Mouse (Mus musculus) MEL (cell line): ENCODE results near the gene Ramp2. TPM values are rescaled to one million over a fixed set of nuclear protein-coding genes. Genes with fewer than 3 reads are reported as not detected.

ENCODE experiments used
- DNase-seq: peaks from one replicate; pipeline ENCODE4 v3.0.0; 2011; ENCODE audit warnings: low read depth, low spot score
- H3K27ac ChIP-seq: 2 replicates; pipeline ENCODE4 v1.5.1; 2012; ENCODE audit warnings: low read depth, mild to moderate bottlenecking, control low read depth, low read length, moderate library complexity; ENCODE audit not compliant: control insufficient read depth
- H3K27me3 ChIP-seq, 2 experiments: fragments of 150-350 bp in 1 of 2; sonication (generic) in 1 of 2; 2 replicates each; pipeline ENCODE4 v1.6.1; 2012; ENCODE audit warnings: low read length in 2 of 2, mild to moderate bottlenecking in 2 of 2, improper control_type of control experiment in 1 of 2, moderate library complexity in 1 of 2; ENCODE audit not compliant: insufficient read depth in 2 of 2, control insufficient read depth in 1 of 2
- H3K36me3 ChIP-seq, 2 experiments: 2 replicates each; pipeline ENCODE4 v1.6.1; 2012 to 2014; ENCODE audit warnings: low read length in 2 of 2, improper control_type of control experiment in 1 of 2, inconsistent platforms in 1 of 2, mild to moderate bottlenecking in 1 of 2; ENCODE audit not compliant: insufficient read depth in 2 of 2, control insufficient read depth in 1 of 2
- H3K4me1 ChIP-seq, 2 experiments: fragments of 150-350 bp in 1 of 2; sonication (generic) in 1 of 2; 2 replicates each; pipeline ENCODE4 v1.6.1; 2012; ENCODE audit warnings: low read length in 2 of 2, improper control_type of control experiment in 1 of 2, mild to moderate bottlenecking in 1 of 2; ENCODE audit not compliant: insufficient read depth in 2 of 2, control insufficient read depth in 1 of 2
- H3K4me3 ChIP-seq, 2 experiments: fragments of 150-350 bp in 1 of 2; sonication (generic) in 1 of 2; 2 replicates each; pipeline ENCODE4 v1.5.1; 2012; ENCODE audit warnings: low read depth in 2 of 2, low read length in 2 of 2, mild to moderate bottlenecking in 2 of 2, moderate library complexity in 2 of 2, control low read depth in 1 of 2, improper control_type of control experiment in 1 of 2; ENCODE audit not compliant: control insufficient read depth in 1 of 2, insufficient read depth in 1 of 2
- H3K79me2 ChIP-seq: 2 replicates; pipeline ENCODE4 v1.6.1; 2012; ENCODE audit warnings: mild to moderate bottlenecking, low read length, moderate library complexity; ENCODE audit not compliant: control insufficient read depth, poor library complexity, insufficient read depth
- H3K9ac ChIP-seq: 2 replicates; pipeline ENCODE4 v1.6.1; 2012; ENCODE audit warnings: low read depth, mild to moderate bottlenecking, control low read depth, low read length, moderate library complexity; ENCODE audit not compliant: control insufficient read depth, poor library complexity, severe bottlenecking
- H3K9me3 ChIP-seq: fragments of 150-350 bp; sonication (generic); replicated peaks from 2 replicates; pipeline ENCODE4 v1.6.1; 2012; ENCODE audit warnings: mild to moderate bottlenecking, low read length, improper control_type of control experiment, moderate library complexity; ENCODE audit not compliant: insufficient read depth
- ELF1 ChIP-seq: IDR thresholded peaks from 2 replicates; pipeline ENCODE4 v1.6.1; 2014; ENCODE audit warnings: low read depth, mild to moderate bottlenecking, inconsistent platforms, low read length, improper control_type of control experiment, moderate library complexity
- KAT2A ChIP-seq: conservative IDR thresholded peaks from 2 replicates; pipeline ENCODE4 v1.6.1; 2012; ENCODE audit warnings: low read depth, low read length, improper control_type of control experiment, inconsistent platforms
- MAFK ChIP-seq: IDR thresholded peaks from 2 replicates; pipeline ENCODE4 v1.6.1; 2011; ENCODE audit warnings: low read depth, mild to moderate bottlenecking, low read length, improper control_type of control experiment, borderline replicate concordance
- MAZ ChIP-seq: IDR thresholded peaks from 2 replicates; pipeline ENCODE4 v1.6.1; 2012; ENCODE audit warnings: low read depth, mild to moderate bottlenecking, inconsistent platforms, low read length, improper control_type of control experiment
- NRF1 ChIP-seq: IDR thresholded peaks from 2 replicates; pipeline ENCODE4 v1.6.1; 2014; ENCODE audit warnings: low read depth, mild to moderate bottlenecking, inconsistent platforms, low read length, improper control_type of control experiment, moderate library complexity; ENCODE audit not compliant: poor library complexity, insufficient read depth, severe bottlenecking
- POLR2AphosphoS2 ChIP-seq: IDR thresholded peaks from 2 replicates; pipeline ENCODE4 v1.6.1; 2011; ENCODE audit warnings: low read length, improper control_type of control experiment
- POLR2AphosphoS5 ChIP-seq: IDR thresholded peaks from 2 replicates; pipeline ENCODE4 v1.6.1; 2012; ENCODE audit warnings: low read depth, borderline replicate concordance, mild to moderate bottlenecking, inconsistent platforms, low read length, moderate library complexity, mixed read lengths
- RCOR1 ChIP-seq: IDR thresholded peaks from 2 replicates; pipeline ENCODE4 v1.6.1; 2012; ENCODE audit warnings: low read depth, mild to moderate bottlenecking, inconsistent platforms, low read length, improper control_type of control experiment
- SIN3A ChIP-seq: IDR thresholded peaks from 2 replicates; pipeline ENCODE4 v1.6.1; 2012; ENCODE audit warnings: low read length, improper control_type of control experiment, inconsistent platforms
- USF1 ChIP-seq: IDR thresholded peaks from 2 replicates; pipeline ENCODE4 v1.6.1; 2014; ENCODE audit warnings: low read depth, mild to moderate bottlenecking, inconsistent platforms, low read length, improper control_type of control experiment, moderate library complexity
- polyA plus RNA-seq, 2 experiments: library from polyadenylated mRNA; stranded (reverse) in 1 of 2; unstranded in 1 of 2; fragments of >175 nt in 1 of 2; fragments of >200 nt in 1 of 2; gene quantifications; 2 replicates each; pipeline versions ENCODE4 v1.2.1 to v1.2.4; 2012; ENCODE audit warnings: low replicate concordance in 2 of 2, low read depth in 1 of 2; ENCODE audit not compliant: insufficient read length in 2 of 2, insufficient read depth in 1 of 2, missing spikeins in 1 of 2
- total RNA-seq: library from RNA; depleted of rRNA; stranded (reverse); fragments of 300-350 nt; gene quantifications from 2 replicates; pipeline ENCODE4 v1.2.3, GENCODE M21; 2012

Ramp2 gene
- total and polyA plus RNA-seq, 3 experiments, result 0.12 TPM; not detected in 2

GRCm38 (mm10) chr11:101287306-101287705 lies 41.5 kb downstream of the Ramp2 start:
- Histone ChIP-seq H3K9ac (no peak overlapping the region), H3K4me3 (no peak overlapping the region), H3K27me3 (no peaks in the 10 kb centered on the region), H3K79me2 (no peaks in the 10 kb centered on the region), H3K36me3 (peaks cover 0 to 23% of the 10 kb centered on the region in 2 experiments; a peak in 2 of 4 replicates), H3K27ac (no peak overlapping the region), H3K9me3 (no peaks in the 10 kb centered on the region), H3K4me1 (no peaks in the 10 kb centered on the region)
- no peak for DNase-seq
- no peak for TF ChIP-seq ELF1

- DNase-seq, result no peak
- H3K9ac ChIP-seq, result no peak overlapping the region
- H3K36me3 ChIP-seq, result peaks cover 0 to 23% of the 10 kb centered on the region in 2 experiments; a peak in 2 of 4 replicates
- no peaks in the 10 kb centered on the region for H3K9me3 ChIP-seq
- TF ChIP-seq MAFK, result no peak
- TF ChIP-seq USF1, result no peak
- no peak for TF ChIP-seq RCOR1
- TF ChIP-seq POLR2AphosphoS5, result no peak
- TF ChIP-seq KAT2A, result no peak
- no peak for TF ChIP-seq SIN3A
- no peak overlapping the region for H3K4me3 ChIP-seq
- no peak overlapping the region for H3K27ac ChIP-seq
- H3K79me2 ChIP-seq, result no peaks in the 10 kb centered on the region
- no peaks in the 10 kb centered on the region for H3K27me3 ChIP-seq
- no peaks in the 10 kb centered on the region for H3K4me1 ChIP-seq
These were observed 45.4 kb downstream of the Ramp2 start for GRCm38 (mm10) chr11:101291231-101291630.

GRCm38 (mm10) chr11:101295191-101295590 lies 49.4 kb downstream of the Ramp2 start:
- DNase-seq, result no peak
- H3K9me3 ChIP-seq, result no peaks in the 10 kb centered on the region
- H3K9ac ChIP-seq, result no peak overlapping the region
- TF ChIP-seq MAZ (no peak), POLR2AphosphoS2 (no peak), NRF1 (no peak)
- no peak overlapping the region for H3K27ac ChIP-seq
- H3K79me2 ChIP-seq, result peaks cover 10% of the 10 kb centered on the region
- no peak overlapping the region for H3K4me3 ChIP-seq
- peaks cover under 1% of the 10 kb centered on the region in 2 experiments; a peak in 2 of 4 replicates for H3K4me1 ChIP-seq
- peaks cover 1 to 14% of the 10 kb centered on the region in 2 experiments for H3K36me3 ChIP-seq
- H3K27me3 ChIP-seq, result no peaks in the 10 kb centered on the region
